Mouse (Mus musculus): ENCODE data around the gene Shkbp1. TPM values are rescaled to one million over a fixed set of nuclear protein-coding genes. Genes with fewer than 3 reads are reported as not detected.

Shkbp1 gene
- total and polyA plus RNA-seq, 3 experiments, result 24.2 to 77.0 TPM; not detected in 1

- no peaks in the 10 kb centered on the region; a peak in 2 of 4 replicates for H3K27me3 ChIP-seq (ENCODE audit: control insufficient read depth in 1 of 2, insufficient read depth in 2 of 2, low read length in 2 of 2)
- no peaks in the 10 kb centered on the region for H3K36me3 ChIP-seq (ENCODE audit: control insufficient read depth in 1 of 2, insufficient read depth in 2 of 2, low read length in 2 of 2)
- no peaks in the 10 kb centered on the region for H3K79me2 ChIP-seq (ENCODE audit: control insufficient read depth, insufficient read depth, low read length, poor library complexity)
- no peak for DNase-seq (ENCODE audit: low read depth, low spot score)
- no peaks in the 10 kb centered on the region for H3K4me1 ChIP-seq (ENCODE audit: control insufficient read depth in 1 of 2, insufficient read depth in 2 of 2, low read length in 2 of 2)
- no peak overlapping the region for H3K27ac ChIP-seq (ENCODE audit: control insufficient read depth, low read depth, low read length)
- H3K9ac ChIP-seq (ENCODE audit: control insufficient read depth, low read depth, low read length, poor library complexity, severe bottlenecking), result no peak overlapping the region
- H3K4me3 ChIP-seq (ENCODE audit: control insufficient read depth in 1 of 2, insufficient read depth in 1 of 2, low read depth in 2 of 2, low read length in 2 of 2), result no peak overlapping the region
- no peak for TF ChIP-seq USF2 (IDR thresholded peaks at IDR 0.05; ENCODE audit: borderline replicate concordance in 1 of 2, insufficient read depth in 1 of 2, low read depth in 1 of 2, low read length in 2 of 2)
- no peak for TF ChIP-seq ETS1 (IDR thresholded peaks at IDR 0.05; ENCODE audit: low read depth, low read length)
- no peaks in the 10 kb centered on the region for H3K9me3 ChIP-seq (replicated peaks; ENCODE audit: insufficient read depth, low read length)
Observed at GRCm38 (mm10) chr7:27375274-27375673, 19.5 kb upstream of the Shkbp1 start.

GRCm38 (mm10) chr7:27371715-27372462, 16.1 kb upstream of the Shkbp1 start:
- no peak for TF ChIP-seq EP300 (IDR thresholded peaks at IDR 0.05; ENCODE audit: low read depth in 1 of 2, low read length in 2 of 2)
- no peak for TF ChIP-seq MYB (IDR thresholded peaks at IDR 0.05; ENCODE audit: low read depth, low read length)
- no peak for TF ChIP-seq ZKSCAN1 (IDR thresholded peaks at IDR 0.05; ENCODE audit: low read depth, low read length)
- no peak for TF ChIP-seq USF1 (IDR thresholded peaks at IDR 0.05; ENCODE audit: low read depth, low read length)
- TF ChIP-seq JUND (IDR thresholded peaks at IDR 0.05; ENCODE audit: low read depth, low read length), result no peak
- TF ChIP-seq ETS1 (IDR thresholded peaks at IDR 0.05; ENCODE audit: low read depth, low read length), result no peak
- no peak for TF ChIP-seq ELF1 (IDR thresholded peaks at IDR 0.05; ENCODE audit: low read depth, low read length)
- no peak for TF ChIP-seq NRF1 (IDR thresholded peaks at IDR 0.05; ENCODE audit: insufficient read depth, low read depth, low read length, poor library complexity, severe bottlenecking)
- TF ChIP-seq GATA1 (IDR thresholded peaks at IDR 0.05; ENCODE audit: low read depth, low read length), result no peak
- no peak for TF ChIP-seq POLR2AphosphoS5 (IDR thresholded peaks at IDR 0.05; ENCODE audit: borderline replicate concordance, low read depth, low read length)
- TF ChIP-seq MXI1 (IDR thresholded peaks at IDR 0.05; ENCODE audit: low read depth, low read length), result no peak
- Histone ChIP-seq H3K9ac (ENCODE audit: control insufficient read depth, low read depth, low read length, poor library complexity, severe bottlenecking) (no peak overlapping the region), H3K9me3 (replicated peaks; ENCODE audit: insufficient read depth, low read length) (no peaks in the 10 kb centered on the region), H3K27ac (ENCODE audit: control insufficient read depth, low read depth, low read length) (no peak overlapping the region), H3K79me2 (ENCODE audit: control insufficient read depth, insufficient read depth, low read length, poor library complexity) (no peaks in the 10 kb centered on the region), H3K4me1 (ENCODE audit: control insufficient read depth in 1 of 2, insufficient read depth in 2 of 2, low read length in 2 of 2) (peaks cover 0 to 8% of the 10 kb centered on the region in 2 experiments; a peak in 2 of 4 replicates), H3K27me3 (ENCODE audit: control insufficient read depth in 1 of 2, insufficient read depth in 2 of 2, low read length in 2 of 2) (no peaks in the 10 kb centered on the region; a peak in 2 of 4 replicates), H3K4me3 (ENCODE audit: control insufficient read depth in 1 of 2, insufficient read depth in 1 of 2, low read depth in 2 of 2, low read length in 2 of 2) (no peak overlapping the region), H3K36me3 (ENCODE audit: control insufficient read depth in 1 of 2, insufficient read depth in 2 of 2, low read length in 2 of 2) (no peaks in the 10 kb centered on the region)
- DNase-seq (ENCODE audit: low read depth, low spot score), result no peak

DNA sequence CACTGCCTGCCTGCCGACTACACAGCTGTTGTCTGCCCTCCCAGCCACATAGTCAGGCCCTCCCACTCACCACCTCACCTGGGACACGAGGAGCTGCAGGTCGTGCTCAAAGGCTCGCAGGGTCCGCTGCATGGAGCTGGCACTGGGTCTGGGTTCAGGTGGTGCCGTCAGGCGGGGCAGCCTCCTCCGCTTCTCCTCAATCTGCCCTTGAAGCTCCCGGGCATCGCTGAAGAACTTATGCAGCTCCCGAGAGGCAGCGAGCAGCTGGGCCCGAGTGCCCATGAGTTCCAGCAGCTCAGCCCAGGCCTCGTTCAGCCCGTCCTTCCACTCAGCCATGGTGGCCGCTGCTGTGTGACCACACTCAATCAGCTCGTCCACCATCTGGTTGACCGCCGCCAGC, 13.3 kb upstream of the Shkbp1 start:
- Histone ChIP-seq H3K4me1 (ENCODE audit: control insufficient read depth in 1 of 2, insufficient read depth in 2 of 2, low read length in 2 of 2) (peaks cover 0 to 16% of the 10 kb centered on the region in 2 experiments; a peak in 3 of 4 replicates), H3K9ac (ENCODE audit: control insufficient read depth, low read depth, low read length, poor library complexity, severe bottlenecking) (no peak overlapping the region), H3K27ac (ENCODE audit: control insufficient read depth, low read depth, low read length) (no peak overlapping the region), H3K36me3 (ENCODE audit: control insufficient read depth in 1 of 2, insufficient read depth in 2 of 2, low read length in 2 of 2) (no peaks in the 10 kb centered on the region), H3K9me3 (replicated peaks; ENCODE audit: insufficient read depth, low read length) (no peaks in the 10 kb centered on the region), H3K4me3 (ENCODE audit: control insufficient read depth in 1 of 2, insufficient read depth in 1 of 2, low read depth in 2 of 2, low read length in 2 of 2) (no peak overlapping the region), H3K79me2 (ENCODE audit: control insufficient read depth, insufficient read depth, low read length, poor library complexity) (no peaks in the 10 kb centered on the region), H3K27me3 (ENCODE audit: control insufficient read depth in 1 of 2, insufficient read depth in 2 of 2, low read length in 2 of 2) (no peaks in the 10 kb centered on the region; a peak in 1 of 4 replicates)
- DNase-seq (ENCODE audit: low read depth, low spot score), result no peak
- TF ChIP-seq USF2 (IDR thresholded peaks at IDR 0.05; ENCODE audit: borderline replicate concordance in 1 of 2, insufficient read depth in 1 of 2, low read depth in 1 of 2, low read length in 2 of 2), result no peak
- no peak for TF ChIP-seq POLR2AphosphoS2 (IDR thresholded peaks at IDR 0.05; ENCODE audit: low read length)
- TF ChIP-seq CTCF (IDR thresholded peaks at IDR 0.05 in 2 of 3, conservative IDR thresholded peaks at IDR 0.05 in 1 of 3; ENCODE audit: control insufficient read depth in 1 of 3, insufficient read depth in 1 of 3, low read depth in 2 of 3, low read length in 3 of 3, poor library complexity in 1 of 3, severe bottlenecking in 1 of 3), result no peak
- no peak for TF ChIP-seq UBTF (IDR thresholded peaks at IDR 0.05; ENCODE audit: borderline replicate concordance, insufficient read depth, low read depth, low read length)
- TF ChIP-seq ETS1 (IDR thresholded peaks at IDR 0.05; ENCODE audit: low read depth, low read length), result no peak
- no peak for TF ChIP-seq CHD2 (IDR thresholded peaks at IDR 0.05; ENCODE audit: low read length)
- no peak for TF ChIP-seq MAX (IDR thresholded peaks at IDR 0.05; ENCODE audit: low read length)
- TF ChIP-seq TAL1 (IDR thresholded peaks at IDR 0.05; ENCODE audit: low read length), result no peak
- TF ChIP-seq TBP (IDR thresholded peaks at IDR 0.05; ENCODE audit: low read depth, low read length), result no peak
- TF ChIP-seq MAZ (IDR thresholded peaks at IDR 0.05; ENCODE audit: low read depth, low read length), result no peak
- no peak for TF ChIP-seq MYC (IDR thresholded peaks at IDR 0.05; ENCODE audit: low read depth, low read length)

Data from MEL (cell line).